Mouse (Mus musculus): ENCODE measurements around the gene Atp1a2. TPM values are rescaled to one million over a fixed set of nuclear protein-coding genes. Genes with fewer than 3 reads are reported as not detected.

Atp1a2 gene
- polyA plus RNA-seq (2016; fragmentation: Nextera tagmentation; extraction: Ambion mirVana): 3.0 and 4.3 TPM in 2 replicates

GRCm38 (mm10) chr1:172297611-172298537 lies at the start of gene Atp1a2:
TSS of gene Atp1a2 (minus strand) at chr1:172298064.
- Histone ChIP-seq H3K4me3 (peak within 1 kb of the TSS; percentile 31), H3K27ac (replicated peaks) (peak within 1 kb of the TSS; percentile 72), H3K36me3 (no peaks in the 10 kb centered on the region), H3K4me1 (peaks cover 61% of the 10 kb centered on the region), H3K9me3 (replicated peaks) (no peaks in the 10 kb centered on the region), H3K27me3 (ENCODE audit: low read depth, poor library complexity, severe bottlenecking) (peaks cover 68% of the 10 kb centered on the region)
- peak; percentile 48 for DNase-seq (ENCODE audit: low spot score)
- WGBS: 13% methylated on average over 16 of the region's 16 CpGs

GRCm38 (mm10) chr1:172347382-172347781 lies 49.5 kb upstream of the Atp1a2 start:
- no peak overlapping the region for H3K4me3 ChIP-seq
- no peak for DNase-seq (ENCODE audit: low spot score)
- peak overlapping the region; percentile 98 for H3K27ac ChIP-seq (replicated peaks)
- peaks cover 66% of the 10 kb centered on the region for H3K4me1 ChIP-seq
- 91% methylated on average over 12 of the region's 12 CpGs for WGBS
- H3K27me3 ChIP-seq (ENCODE audit: low read depth, poor library complexity, severe bottlenecking): peaks cover 51% of the 10 kb centered on the region
- H3K36me3 ChIP-seq: no peaks in the 10 kb centered on the region
- no peaks in the 10 kb centered on the region for H3K9me3 ChIP-seq (replicated peaks)

GRCm38 (mm10) chr1:172346707-172347106 lies 48.8 kb upstream of the Atp1a2 start:
- peaks cover 51% of the 10 kb centered on the region for H3K27me3 ChIP-seq (ENCODE audit: low read depth, poor library complexity, severe bottlenecking)
- H3K9me3 ChIP-seq (replicated peaks): no peaks in the 10 kb centered on the region
- DNase-seq (ENCODE audit: low spot score): no peak
- H3K4me3 ChIP-seq: no peak overlapping the region
- no peaks in the 10 kb centered on the region for H3K36me3 ChIP-seq
- peak overlapping the region; percentile 98 for H3K27ac ChIP-seq (replicated peaks)
- peaks cover 65% of the 10 kb centered on the region for H3K4me1 ChIP-seq
- 90% methylated on average over 10 of the region's 10 CpGs for WGBS

- no peak overlapping the region for H3K4me3 ChIP-seq
- no peaks in the 10 kb centered on the region for H3K36me3 ChIP-seq
- no peak overlapping the region for H3K27ac ChIP-seq (replicated peaks)
- H3K4me1 ChIP-seq: peaks cover 62% of the 10 kb centered on the region
- no peak for DNase-seq (ENCODE audit: low spot score)
- no peaks in the 10 kb centered on the region for H3K9me3 ChIP-seq (replicated peaks)
- 88% methylated on average over 7 of the region's 7 CpGs for WGBS
- peaks cover 51% of the 10 kb centered on the region for H3K27me3 ChIP-seq (ENCODE audit: low read depth, poor library complexity, severe bottlenecking)
Observed at GRCm38 (mm10) chr1:172344820-172345219, 47.0 kb upstream of the Atp1a2 start.

GRCm38 (mm10) chr1:172343914-172344313 lies 46.0 kb upstream of the Atp1a2 start:
- 52% methylated on average over 3 of the region's 3 CpGs for WGBS
- Histone ChIP-seq H3K27me3 (ENCODE audit: low read depth, poor library complexity, severe bottlenecking) (peaks cover 58% of the 10 kb centered on the region), H3K4me1 (peaks cover 53% of the 10 kb centered on the region), H3K9me3 (replicated peaks) (no peaks in the 10 kb centered on the region), H3K4me3 (no peak overlapping the region), H3K36me3 (no peaks in the 10 kb centered on the region), H3K27ac (replicated peaks) (peak overlapping the region; percentile 69)
- no peak for DNase-seq (ENCODE audit: low spot score)

- Histone ChIP-seq H3K9me3 (replicated peaks) (no peaks in the 10 kb centered on the region), H3K27ac (replicated peaks) (peak overlapping the region; percentile 52), H3K4me1 (peaks cover 44% of the 10 kb centered on the region), H3K27me3 (ENCODE audit: low read depth, poor library complexity, severe bottlenecking) (peaks cover 69% of the 10 kb centered on the region), H3K36me3 (no peaks in the 10 kb centered on the region), H3K4me3 (no peak overlapping the region; the same call in 1 of the 2 replicates)
- 96% methylated on average over 3 of the region's 3 CpGs for WGBS
- no peak for DNase-seq (ENCODE audit: low spot score)
Observed at GRCm38 (mm10) chr1:172342729-172343128, 44.9 kb upstream of the Atp1a2 start.

- DNase-seq (ENCODE audit: low spot score): no peak
- peak overlapping the region; percentile 68 for H3K4me3 ChIP-seq
- WGBS: 28% methylated on average over 10 of the region's 10 CpGs
- no peaks in the 10 kb centered on the region for H3K9me3 ChIP-seq (replicated peaks)
- no peaks in the 10 kb centered on the region for H3K36me3 ChIP-seq
- H3K4me1 ChIP-seq: peaks cover 42% of the 10 kb centered on the region
- peak overlapping the region; percentile 76 for H3K27ac ChIP-seq (replicated peaks)
- H3K27me3 ChIP-seq (ENCODE audit: low read depth, poor library complexity, severe bottlenecking): peaks cover 65% of the 10 kb centered on the region
Observed at GRCm38 (mm10) chr1:172341386-172341785, 43.5 kb upstream of the Atp1a2 start.

GRCm38 (mm10) chr1:172340729-172341321 lies 43.0 kb upstream of the Atp1a2 start, which contains the start of gene Kcnj10:
TSS of gene Kcnj10 (plus strand) at chr1:172341210.
- Histone ChIP-seq H3K4me1 (peaks cover 42% of the 10 kb centered on the region), H3K27me3 (ENCODE audit: low read depth, poor library complexity, severe bottlenecking) (peaks cover 69% of the 10 kb centered on the region), H3K36me3 (no peaks in the 10 kb centered on the region)

GRCm38 (mm10) chr1:172337411-172338185 lies 39.7 kb upstream of the Atp1a2 start:
- no peaks in the 10 kb centered on the region for H3K36me3 ChIP-seq
- H3K27ac ChIP-seq (replicated peaks): no peak overlapping the region
- H3K4me3 ChIP-seq: no peak overlapping the region
- H3K4me1 ChIP-seq: peaks cover 30% of the 10 kb centered on the region
- 31% methylated on average over 2 of the region's 2 CpGs for WGBS
- no peaks in the 10 kb centered on the region for H3K9me3 ChIP-seq (replicated peaks)
- H3K27me3 ChIP-seq (ENCODE audit: low read depth, poor library complexity, severe bottlenecking): peaks cover 86% of the 10 kb centered on the region
- no peak for DNase-seq (ENCODE audit: low spot score)

More at GRCm38 (mm10) chr1:172340729-172341321, 43.0 kb upstream of the Atp1a2 start, which contains the start of gene Kcnj10:
- H3K9me3 ChIP-seq (replicated peaks): no peaks in the 10 kb centered on the region
- DNase-seq (ENCODE audit: low spot score): peak; percentile 90
- H3K4me3 ChIP-seq: peak within 1 kb of the TSS; percentile 68
- peak within 1 kb of the TSS; percentile 76 for H3K27ac ChIP-seq (replicated peaks)
- 1% methylated on average over 37 of the region's 38 CpGs for WGBS

GRCm38 (mm10) chr1:172335804-172336203 lies 37.9 kb upstream of the Atp1a2 start:
- Histone ChIP-seq H3K4me3 (no peak overlapping the region), H3K27ac (replicated peaks) (no peak overlapping the region), H3K9me3 (replicated peaks) (no peaks in the 10 kb centered on the region), H3K36me3 (no peaks in the 10 kb centered on the region), H3K4me1 (peaks cover 16% of the 10 kb centered on the region), H3K27me3 (ENCODE audit: low read depth, poor library complexity, severe bottlenecking) (peaks cover 86% of the 10 kb centered on the region)
- 81% methylated on average over 15 of the region's 15 CpGs for WGBS
- no peak for DNase-seq (ENCODE audit: low spot score)

GRCm38 (mm10) chr1:172333512-172333911 lies 35.6 kb upstream of the Atp1a2 start:
- Histone ChIP-seq H3K27ac (replicated peaks) (peak overlapping the region; percentile 43; the same call in 1 of the 2 replicates), H3K36me3 (no peaks in the 10 kb centered on the region), H3K9me3 (replicated peaks) (no peaks in the 10 kb centered on the region), H3K27me3 (ENCODE audit: low read depth, poor library complexity, severe bottlenecking) (peaks cover 86% of the 10 kb centered on the region), H3K4me1 (peaks cover 24% of the 10 kb centered on the region), H3K4me3 (no peak overlapping the region)
- DNase-seq (ENCODE audit: low spot score): no peak
- WGBS: 21% methylated on average over 3 of the region's 3 CpGs

- Histone ChIP-seq H3K4me1 (peaks cover 25% of the 10 kb centered on the region), H3K36me3 (no peaks in the 10 kb centered on the region), H3K4me3 (no peak overlapping the region), H3K27me3 (ENCODE audit: low read depth, poor library complexity, severe bottlenecking) (peaks cover 87% of the 10 kb centered on the region), H3K27ac (replicated peaks) (no peak overlapping the region), H3K9me3 (replicated peaks) (no peaks in the 10 kb centered on the region)
- 87% methylated on average over 2 of the region's 2 CpGs for WGBS
- no peak for DNase-seq (ENCODE audit: low spot score)
Observed at GRCm38 (mm10) chr1:172332925-172333324, 35.1 kb upstream of the Atp1a2 start.
